Mouse (Mus musculus) bone marrow macrophage, adult 2 months (primary cell): ENCODE data around the gene Stk11ip. TPM values are rescaled to one million over a fixed set of nuclear protein-coding genes. Genes with fewer than 3 reads are reported as not detected.

Experiments
- H3K27ac ChIP-seq: 2 replicates; pipeline ENCODE4 v1.5.1; 2012; ENCODE audit warnings: low read depth, low read length; ENCODE audit not compliant: insufficient read depth
- H3K4me1 ChIP-seq: 2 replicates; pipeline ENCODE4 v1.6.1; 2012; ENCODE audit warnings: low read length; ENCODE audit not compliant: control insufficient read depth, insufficient read depth
- H3K4me3 ChIP-seq: 2 replicates; pipeline ENCODE4 v1.5.1; 2012; ENCODE audit warnings: mild to moderate bottlenecking, low read length, moderate library complexity; ENCODE audit not compliant: insufficient read depth
- CTCF ChIP-seq: IDR thresholded peaks from 2 replicates; pipeline ENCODE4 v1.5.1; 2012; ENCODE audit warnings: low read depth, mild to moderate bottlenecking, low read length, moderate library complexity
- POLR2A ChIP-seq: IDR thresholded peaks from 2 replicates; pipeline ENCODE4 v1.6.1; 2012; ENCODE audit warnings: mild to moderate bottlenecking, low read depth, low read length, borderline replicate concordance
- polyA plus RNA-seq: library from polyadenylated mRNA; stranded (reverse); fragments of >200 nt; gene quantifications from 2 replicates; pipeline ENCODE4 v1.2.4, GENCODE M21; 2012; ENCODE audit not compliant: missing spikeins, insufficient read depth, insufficient read length

Stk11ip gene
- polyA plus RNA-seq, 1 experiment = 49.3 TPM

- TF ChIP-seq POLR2A (no peak), CTCF (no peak)
- no peak overlapping the region for H3K4me3 ChIP-seq
- no peak overlapping the region for H3K27ac ChIP-seq
- H3K4me1 ChIP-seq = no peaks in the 10 kb centered on the region
Observed at GRCm38 (mm10) chr1:75572776-75573175, 51.4 kb downstream of the Stk11ip start.

DNA sequence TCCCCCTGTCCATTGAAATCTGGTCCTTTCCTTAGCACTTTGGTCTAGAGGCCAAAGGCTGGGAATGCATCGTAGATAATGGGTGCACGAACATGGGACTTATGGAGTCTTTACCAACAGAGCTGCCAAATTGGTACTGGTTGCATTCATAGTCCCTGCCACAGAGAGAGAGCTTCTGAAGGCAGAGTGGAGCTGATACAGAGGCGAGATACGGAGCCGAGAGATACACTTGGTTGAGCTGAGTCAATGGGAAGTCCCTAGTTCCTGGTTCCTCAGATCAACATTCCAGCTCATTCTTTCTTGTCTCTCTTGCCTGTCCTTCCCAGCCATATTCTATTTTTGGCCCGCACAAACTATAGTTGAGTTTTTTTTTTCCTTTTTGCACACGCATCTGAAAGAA, 52.4 kb downstream of the Stk11ip start:
- no peak for TF ChIP-seq POLR2A
- TF ChIP-seq CTCF = no peak
- no peak overlapping the region for H3K27ac ChIP-seq
- H3K4me3 ChIP-seq = no peak overlapping the region

GRCm38 (mm10) chr1:75574476-75575310, 53.4 kb downstream of the Stk11ip start:
- TF ChIP-seq CTCF (no peak), POLR2A (no peak)
- no peak overlapping the region for H3K4me3 ChIP-seq
- no peak overlapping the region for H3K27ac ChIP-seq
- no peaks in the 10 kb centered on the region for H3K4me1 ChIP-seq

More for the DNA sequence above, 52.4 kb downstream of the Stk11ip start:
- no peaks in the 10 kb centered on the region for H3K4me1 ChIP-seq

DNA sequence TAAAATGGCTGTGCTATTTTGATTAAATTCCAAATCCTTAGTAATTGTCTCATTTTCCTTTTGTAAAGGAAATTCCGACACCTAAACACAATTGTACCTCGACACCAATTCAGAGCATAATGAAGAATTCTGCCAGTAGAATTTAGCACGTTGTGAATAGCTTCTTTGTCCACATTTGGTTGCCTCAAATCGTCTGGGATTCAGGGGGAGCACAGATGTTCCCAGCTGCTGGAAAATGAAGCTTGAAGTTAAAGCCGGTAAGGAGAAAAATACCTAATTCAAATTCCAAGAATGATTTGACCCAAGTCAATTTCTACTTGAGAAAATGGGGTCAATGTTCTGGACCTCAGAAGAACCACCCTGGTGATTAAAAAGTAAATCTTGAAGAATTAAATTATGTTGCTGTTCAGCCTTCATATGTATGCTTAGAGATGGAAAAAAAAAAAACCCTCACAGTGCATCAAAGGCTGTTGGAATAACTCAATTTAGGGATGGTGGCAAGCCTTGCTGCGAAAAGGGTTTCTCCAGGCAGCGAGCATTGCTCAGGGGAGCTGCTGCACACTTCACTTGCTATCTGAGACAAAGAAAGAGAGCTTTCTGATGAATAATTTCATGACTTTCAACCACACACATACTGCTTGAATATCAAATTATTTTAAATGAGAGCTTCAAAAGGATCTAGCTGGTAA, 60.8 kb downstream of the Stk11ip start:
- no peak overlapping the region for H3K4me3 ChIP-seq
- no peak overlapping the region for H3K27ac ChIP-seq
- no peaks in the 10 kb centered on the region for H3K4me1 ChIP-seq
- TF ChIP-seq CTCF = no peak
- TF ChIP-seq POLR2A = no peak

DNA sequence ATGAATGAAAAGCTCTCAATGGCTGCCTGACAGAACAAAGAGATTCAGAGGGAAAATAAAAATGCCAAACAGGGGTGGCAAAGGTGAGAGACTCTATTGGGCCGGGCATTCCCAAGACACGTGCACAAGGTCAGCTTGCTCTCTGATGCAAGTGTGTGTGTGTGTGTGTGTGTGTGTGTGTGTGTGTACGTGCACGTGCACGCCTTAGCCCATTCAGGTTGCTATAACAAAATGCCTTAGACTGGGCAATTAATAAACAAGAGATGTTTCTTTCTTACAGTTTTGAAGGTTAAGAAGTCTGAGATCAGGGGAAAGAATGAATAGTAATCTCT, 61.3 kb downstream of the Stk11ip start:
- Histone ChIP-seq H3K4me1 (no peaks in the 10 kb centered on the region), H3K27ac (no peak overlapping the region), H3K4me3 (no peak overlapping the region)
- no peak for TF ChIP-seq CTCF
- TF ChIP-seq POLR2A = no peak

- H3K4me1 ChIP-seq = no peaks in the 10 kb centered on the region
- H3K27ac ChIP-seq = no peak overlapping the region
- no peak overlapping the region for H3K4me3 ChIP-seq
- TF ChIP-seq POLR2A (no peak), CTCF (no peak)
Observed at GRCm38 (mm10) chr1:75583034-75583433, 61.7 kb downstream of the Stk11ip start.

DNA sequence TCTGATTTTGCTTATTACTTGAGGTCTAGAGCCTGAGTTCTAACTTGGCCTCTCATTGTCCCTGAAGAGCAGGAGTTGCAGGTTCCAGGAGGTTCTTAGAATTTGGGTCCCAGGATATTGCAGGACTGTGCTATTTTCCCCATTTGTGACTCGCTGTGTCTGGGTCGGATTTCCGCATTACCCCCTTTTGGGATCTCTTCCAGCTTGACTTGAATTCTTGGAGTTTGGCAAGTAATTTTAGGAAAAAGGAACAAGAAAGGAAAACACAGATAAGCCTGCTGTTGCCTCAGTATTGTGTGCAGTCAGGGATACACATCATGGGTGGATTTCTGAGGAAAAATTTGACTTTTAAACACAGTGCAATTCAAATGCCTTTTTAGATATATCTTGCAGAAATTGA, 65.5 kb downstream of the Stk11ip start:
- TF ChIP-seq CTCF (no peak), POLR2A (no peak)
- Histone ChIP-seq H3K4me1 (no peaks in the 10 kb centered on the region), H3K27ac (no peak overlapping the region), H3K4me3 (no peak overlapping the region)

Other genes with a start within 250 kb of the Stk11ip start
- not detected in 2 replicates for gene Resp18, start 243.1 kb upstream of the Stk11ip start, polyA plus RNA-seq
- gene Dnpep, start 203.5 kb upstream of the Stk11ip start, polyA plus RNA-seq = 39.3 and 43.3 TPM in 2 replicates
- gene Des, start 161.2 kb upstream of the Stk11ip start, polyA plus RNA-seq = 0.70 TPM in 1 of 2 replicates, not detected in the other
- gene Speg, start 146.2 kb upstream of the Stk11ip start, polyA plus RNA-seq = 32.4 and 36.2 TPM in 2 replicates
- gene Gmppa, start 85.6 kb upstream of the Stk11ip start, polyA plus RNA-seq = 79.2 and 89.6 TPM in 2 replicates
- gene Asic4, start 71.1 kb upstream of the Stk11ip start, polyA plus RNA-seq = not detected in 2 replicates
- gene Chpf, start 42.2 kb upstream of the Stk11ip start, polyA plus RNA-seq = 0.95 and 1.3 TPM in 2 replicates
- not detected in 2 replicates for gene Tmem198, start 42.0 kb upstream of the Stk11ip start, polyA plus RNA-seq
- gene Obsl1, start 15.1 kb upstream of the Stk11ip start, polyA plus RNA-seq = 0.33 TPM in 1 of 2 replicates, not detected in the other
- gene Inha, start 14.5 kb upstream of the Stk11ip start, polyA plus RNA-seq = not detected in 2 replicates
- 3.0 and 3.1 TPM in 2 replicates for gene Slc4a3, start 24.7 kb downstream of the Stk11ip start, polyA plus RNA-seq